Mouse (Mus musculus) neural tube, embryonic 11.5 days (tissue): ENCODE results near the gene Shisal2b. TPM values are rescaled to one million over a fixed set of nuclear protein-coding genes. Genes with fewer than 3 reads are reported as not detected.

ENCODE experiments used
- ATAC-seq: fragments of 200-750 bp; cut with Nextera tagmentation; 2 replicates; pipeline ENCODE4 v1.8.0; 2017; ENCODE audit warnings: moderate number of reproducible peaks, mild to moderate bottlenecking, moderate TSS enrichment, moderate library complexity; ENCODE audit not compliant: insufficient read depth, low FRiP score, low TSS enrichment
- DNase-seq: peaks from one replicate; pipeline ENCODE4 v3.0.0-alpha.2; 2015; ENCODE audit warnings: low spot score
- H3K27ac ChIP-seq: fragments of 300-500 bp; sonication (generic); 2 replicates; pipeline ENCODE4 v1.5.1; 2014; ENCODE audit warnings: low read depth, mild to moderate bottlenecking, low read length
- H3K27me3 ChIP-seq: fragments of 300-500 bp; sonication (generic); 2 replicates; pipeline ENCODE4 v1.6.1; 2014; ENCODE audit warnings: mild to moderate bottlenecking, low read length, mixed read lengths; ENCODE audit not compliant: control insufficient read depth, insufficient read depth
- H3K36me3 ChIP-seq: fragments of 300-500 bp; sonication (generic); 2 replicates; pipeline ENCODE4 v1.6.1; 2014; ENCODE audit warnings: mild to moderate bottlenecking, low read length, moderate library complexity, mixed read lengths; ENCODE audit not compliant: control insufficient read depth, insufficient read depth
- H3K4me1 ChIP-seq: fragments of 300-500 bp; sonication (generic); 2 replicates; pipeline ENCODE4 v1.6.1; 2014; ENCODE audit warnings: low read length, mixed read lengths; ENCODE audit not compliant: control insufficient read depth, insufficient read depth
- H3K4me2 ChIP-seq: fragments of 300-500 bp; sonication (generic); 2 replicates; pipeline ENCODE4 v1.6.1; 2014; ENCODE audit warnings: low read depth, mild to moderate bottlenecking, moderate library complexity
- H3K4me3 ChIP-seq: fragments of 300-500 bp; sonication (generic); 2 replicates; pipeline ENCODE4 v1.5.1; 2014; ENCODE audit warnings: low read depth, low read length
- H3K9ac ChIP-seq: fragments of 300-500 bp; sonication (generic); 2 replicates; pipeline ENCODE4 v1.6.1; 2014; ENCODE audit warnings: mild to moderate bottlenecking, low read length
- H3K9me3 ChIP-seq: fragments of 300-500 bp; sonication (generic); 2 replicates; pipeline ENCODE4 v1.6.1; 2016; ENCODE audit warnings: low read length; ENCODE audit not compliant: control insufficient read depth
- WGBS: fragments of 180-500 bp; shearing (Covaris S2); extraction: QIAGEN DNeasy Blood & Tissue Kit; methylation state at CpG from one replicate; pipeline ENCODE4 v1.1.7; 2014; 5-methylcytosine and 5-hydroxymethylcytosine counted together
- polyA plus RNA-seq: library from polyadenylated mRNA; unstranded; fragments of >200 nt; fragmentation: Nextera tagmentation; extraction: Ambion mirVana; gene quantifications from 2 replicates; pipeline ENCODE4 v1.2.1, GENCODE M21; 2014

Shisal2b gene
- polyA plus RNA-seq, 1 experiment from 2014 or later: 0.17 TPM

- WGBS: 91% methylated on average over 8 of the region's 8 CpGs
- no peaks in the 10 kb centered on the region; the same call in 1 of the 2 replicates for H3K36me3 ChIP-seq
- H3K27me3 ChIP-seq: no peaks in the 10 kb centered on the region
- no peak overlapping the region for H3K4me3 ChIP-seq
- no peaks in the 10 kb centered on the region for H3K9me3 ChIP-seq
- H3K4me2 ChIP-seq: no peak overlapping the region
- ATAC-seq: no peak
- no peak overlapping the region for H3K27ac ChIP-seq
- no peak for DNase-seq
- no peak overlapping the region for H3K9ac ChIP-seq
- no peaks in the 10 kb centered on the region for H3K4me1 ChIP-seq
These were observed 64.6 kb downstream of the Shisal2b start for GRCm38 (mm10) chr13:104799067-104799466.

Other genes starting within 250 kb of the Shisal2b start
- gene Srek1ip1, start 71.4 kb downstream of the Shisal2b start, polyA plus RNA-seq: 18.2 and 18.7 TPM in 2 replicates
- gene Cwc27, start 46.8 kb downstream of the Shisal2b start, polyA plus RNA-seq: 29.6 and 34.3 TPM in 2 replicates
- gene Rgs7bp, start 191.0 kb upstream of the Shisal2b start, polyA plus RNA-seq: 1.7 and 2.3 TPM in 2 replicates
- gene 4933425L06Rik, start 218.2 kb upstream of the Shisal2b start, polyA plus RNA-seq: not detected in 2 replicates